Mouse (Mus musculus): ENCODE results near the gene Gm12888.
"Not testable (repeated sequence)": the region's sequence is repeated elsewhere in the genome, so short reads cannot be mapped to it uniquely, and the experiment has no call there.

Gm12888 gene

DNA sequence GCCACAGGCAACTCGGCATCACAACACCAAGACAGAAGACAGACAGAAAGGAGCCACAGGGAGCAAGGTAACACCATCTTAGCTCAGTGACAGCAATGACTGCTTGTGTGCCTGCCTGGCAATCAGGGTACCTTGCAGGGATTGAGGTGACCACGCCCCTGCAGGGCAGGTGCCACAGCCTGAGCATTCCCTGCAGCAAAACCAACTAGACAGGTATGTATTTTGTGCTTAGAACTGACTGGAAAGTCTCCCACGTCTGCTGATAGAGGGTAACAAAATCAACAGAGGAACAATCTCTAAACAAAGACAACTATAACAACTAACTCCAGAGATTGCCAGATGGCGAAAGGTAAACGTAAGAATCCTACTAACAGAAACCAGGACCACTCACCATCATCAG is at the start of gene Gm12888:
Gm12888 (minus strand) TSS at position 101 of the 400 bp plus-strand sequence.
- not testable (repeated sequence) for DNase-seq

Data from kidney, postnatal 36 days (tissue).